Mouse (Mus musculus): ENCODE measurements around the gene Sorl1. TPM values are rescaled to one million over a fixed set of nuclear protein-coding genes. Genes with fewer than 3 reads are reported as not detected.

Gene Sorl1
- total RNA-seq, 2 experiments from 2014 or later: 205 to 221 TPM

Other genes starting within 250 kb of the Sorl1 start
- 10 to 100 TPM; 54.7 to 56.5 TPM for gene Sc5d, start 140.0 kb upstream of the Sorl1 start, total RNA-seq (2021)